Comparison of ENCODE assay signal across 11 mouse cellular contexts in the genomic region with DNA sequence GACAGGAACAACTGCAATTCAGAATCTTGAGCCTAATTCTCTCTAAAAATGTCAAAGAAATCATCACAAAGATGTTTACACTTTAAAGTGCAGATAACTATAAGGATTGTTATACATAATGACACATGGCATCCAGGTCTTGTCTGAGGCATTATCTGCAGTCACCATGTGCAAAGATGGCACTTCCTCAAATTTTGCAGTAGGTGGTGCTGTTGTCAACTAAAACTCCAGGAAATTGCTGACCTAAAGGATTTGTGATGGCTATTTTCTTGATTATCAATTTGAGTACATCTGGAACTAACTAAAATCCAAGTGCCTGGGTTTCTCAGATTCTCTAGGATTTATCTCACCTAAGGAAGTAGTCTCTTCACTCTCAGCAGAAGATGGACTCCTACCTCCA. TPM values are rescaled to one million over a fixed set of nuclear protein-coding genes. Genes with fewer than 3 reads are reported as not detected.
A peak's percentile ranks its signal among the peaks of the same experiment; 100 is the strongest.
DNase-seq lines count a peak whose midpoint lies in the region; ATAC-seq lines count a peak whose summit lies in the region.
"Had no signal": no experiment of that assay in that cellular context is flagged by ENCODE, and none has a peak within 500 bp of the region (broad histone marks: within the 10 kb centered on the region; RNA-seq: fewer than 3 reads in every experiment).

No protein-coding gene starts in this region.

- no peak overlapping the region for H3K9ac ChIP-seq in hindbrain, embryonic 11.5 days (ENCODE audit: low read depth, low read length)
- H3K9ac ChIP-seq in hindbrain, embryonic 13.5 days, result no peak overlapping the region
- no peak overlapping the region for H3K9ac ChIP-seq in heart, embryonic 12.5 days

- no peaks in the 10 kb centered on the region for H3K4me1 ChIP-seq in hindbrain, embryonic 11.5 days (replicated peaks; ENCODE audit: control insufficient read depth, insufficient read depth, low read length)
- no peaks in the 10 kb centered on the region for H3K4me1 ChIP-seq in hindbrain, embryonic 13.5 days (replicated peaks)
- no peaks in the 10 kb centered on the region for H3K4me1 ChIP-seq in heart, embryonic 12.5 days (replicated peaks)

- H3K27me3 ChIP-seq in hindbrain, embryonic 11.5 days (ENCODE audit: control insufficient read depth, insufficient read depth, low read length), result no peaks in the 10 kb centered on the region
- H3K27me3 ChIP-seq in hindbrain, embryonic 13.5 days, result no peaks in the 10 kb centered on the region
- H3K27me3 ChIP-seq in heart, embryonic 12.5 days (replicated peaks), result no peaks in the 10 kb centered on the region

- no peak for ATAC-seq in hindbrain, embryonic 11.5 days (ENCODE audit: low FRiP score)
- ATAC-seq in hindbrain, embryonic 13.5 days (ENCODE audit: low FRiP score), result no peak; the same call in 1 of the 2 replicates
- ATAC-seq in heart, embryonic 12.5 days (ENCODE audit: insufficient number of reproducible peaks, low FRiP score), result no peak

- peak; percentile 43 for DNase-seq in hindbrain, embryonic 11.5 days (ENCODE audit: low spot score)
- DNase-seq in right cerebral cortex, adult 2 months (ENCODE audit: low spot score in 2 of 2), result peak; percentile 6 to 15
- no peak for DNase-seq in right cerebral cortex, postnatal 14 days
- DNase-seq in embryo, embryonic 11 days, result peak; percentile 48
- no peak for DNase-seq in urinary bladder, postnatal 10 days (ENCODE audit: low spot score)
- no peak for DNase-seq in right cerebral cortex, postnatal 36 days (ENCODE audit: low spot score in 2 of 2)
- DNase-seq: adrenal gland, postnatal 36 days; gastrocnemius, postnatal 36 days had no signal

- H3K36me3 ChIP-seq in hindbrain, embryonic 11.5 days (ENCODE audit: control insufficient read depth, insufficient read depth, low read length), result no peaks in the 10 kb centered on the region
- no peaks in the 10 kb centered on the region for H3K36me3 ChIP-seq in hindbrain, embryonic 13.5 days
- no peaks in the 10 kb centered on the region for H3K36me3 ChIP-seq in heart, embryonic 12.5 days

- H3K27ac ChIP-seq in hindbrain, embryonic 11.5 days (ENCODE audit: low read depth, low read length), result no peak overlapping the region
- H3K27ac ChIP-seq in hindbrain, embryonic 13.5 days, result no peak overlapping the region
- H3K27ac ChIP-seq in heart, embryonic 12.5 days (ENCODE audit: poor library complexity, severe bottlenecking), result no peak overlapping the region

- H3K4me3 ChIP-seq in hindbrain, embryonic 11.5 days (ENCODE audit: low read depth, low read length), result no peak overlapping the region
- H3K4me3 ChIP-seq in hindbrain, embryonic 13.5 days, result no peak overlapping the region
- no peak overlapping the region for H3K4me3 ChIP-seq in heart, embryonic 12.5 days

- H3K4me2 ChIP-seq in hindbrain, embryonic 11.5 days (replicated peaks; ENCODE audit: low read depth, low read length), result no peak overlapping the region
- no peak overlapping the region for H3K4me2 ChIP-seq in hindbrain, embryonic 13.5 days
- H3K4me2 ChIP-seq in heart, embryonic 12.5 days, result no peak overlapping the region

- H3K9me3 ChIP-seq in hindbrain, embryonic 11.5 days (ENCODE audit: control insufficient read depth, low read length), result no peaks in the 10 kb centered on the region
- no peaks in the 10 kb centered on the region for H3K9me3 ChIP-seq in hindbrain, embryonic 13.5 days
- H3K9me3 ChIP-seq in heart, embryonic 12.5 days (replicated peaks), result no peaks in the 10 kb centered on the region

RNA-seq across cellular contexts. Expression of gene Olfr722, which starts 41.4 kb away (rescaled TPM):
- polyA plus RNA-seq in hindbrain, embryonic 11.5 days (2014; fragmentation: Nextera tagmentation; extraction: Ambion mirVana), result not detected in 2 replicates
- polyA plus RNA-seq in hindbrain, embryonic 13.5 days (2015; fragmentation: Nextera tagmentation; extraction: Ambion mirVana), result not detected in 2 replicates
- not detected in 2 replicates for polyA plus RNA-seq in heart, embryonic 12.5 days (2016; fragmentation: Nextera tagmentation; extraction: Ambion mirVana)
- polyA plus RNA-seq: limb, embryonic 11.5 days had no signal

Comparison
In these comparisons a context has a peak if more than half of its experiments do, and no peak if none do; other contexts are left out.
1. DNase-seq: peak in hindbrain, embryonic 11.5 days (single experiment), right cerebral cortex, adult 2 months (2 of 2) and embryo, embryonic 11 days (single experiment); none in right cerebral cortex, postnatal 14 days (single experiment), urinary bladder, postnatal 10 days (single experiment) and right cerebral cortex, postnatal 36 days (0 of 2).